Mouse (Mus musculus) midbrain, embryonic 14.5 days (tissue): ENCODE measurements around the gene Enox2. TPM values are rescaled to one million over a fixed set of nuclear protein-coding genes. Genes with fewer than 3 reads are reported as not detected.
"Not testable (repeated sequence)": the region's sequence is repeated elsewhere in the genome, so short reads cannot be mapped to it uniquely, and the experiment has no call there.

Experiments used
- ATAC-seq: fragments of 200-750 bp; cut with Nextera tagmentation; 2 replicates; pipeline ENCODE4 v1.8.0; 2017; ENCODE audit warnings: moderate number of reproducible peaks, moderate library complexity; ENCODE audit not compliant: low FRiP score, low TSS enrichment
- DNase-seq: peaks from one replicate; pipeline ENCODE4 v3.0.0-alpha.2; 2015
- H3K27ac ChIP-seq: fragments of 300-500 bp; sonication (generic); replicated peaks from 2 replicates; pipeline ENCODE4 v1.5.1; 2014; ENCODE audit warnings: mild to moderate bottlenecking, low read depth, low read length, moderate library complexity
- H3K27me3 ChIP-seq: fragments of 300-500 bp; sonication (generic); 2 replicates; pipeline ENCODE4 v1.6.1; 2014; ENCODE audit warnings: low read length, control low read depth, mixed read lengths; ENCODE audit not compliant: control insufficient read depth, insufficient read depth
- H3K36me3 ChIP-seq: fragments of 300-500 bp; sonication (generic); 2 replicates; pipeline ENCODE4 v1.6.1; 2014; ENCODE audit warnings: low read length, control low read depth; ENCODE audit not compliant: control insufficient read depth, insufficient read depth
- H3K4me1 ChIP-seq: fragments of 300-500 bp; sonication (generic); 2 replicates; pipeline ENCODE4 v1.6.1; 2014; ENCODE audit warnings: mild to moderate bottlenecking, antibody characterized with exemption, low read length, control low read depth; ENCODE audit not compliant: control insufficient read depth, insufficient read depth
- H3K4me2 ChIP-seq: fragments of 300-500 bp; sonication (generic); 2 replicates; pipeline ENCODE4 v1.6.1; 2014; ENCODE audit warnings: mild to moderate bottlenecking, low read length, moderate library complexity
- H3K4me3 ChIP-seq: fragments of 300-500 bp; sonication (generic); replicated peaks from 2 replicates; pipeline ENCODE4 v1.5.1; 2014; ENCODE audit warnings: low read depth, low read length
- H3K9ac ChIP-seq: fragments of 300-500 bp; sonication (generic); replicated peaks from 2 replicates; pipeline ENCODE4 v1.6.1; 2014; ENCODE audit warnings: mild to moderate bottlenecking, low read length, moderate library complexity
- H3K9me3 ChIP-seq: fragments of 300-500 bp; sonication (generic); 2 replicates; pipeline ENCODE4 v1.6.1; 2016; ENCODE audit warnings: low read length, control low read depth, mixed read lengths; ENCODE audit not compliant: control insufficient read depth
- WGBS: fragments of 180-500 bp; shearing (Covaris S2); extraction: QIAGEN DNeasy Blood & Tissue Kit; methylation state at CpG from one replicate; pipeline ENCODE4 v1.1.7; 2014; 5-methylcytosine and 5-hydroxymethylcytosine counted together
- polyA plus RNA-seq: library from polyadenylated mRNA; unstranded; fragments of >200 nt; fragmentation: Nextera tagmentation; extraction: Ambion mirVana; gene quantifications from 2 replicates; pipeline ENCODE4 v1.2.1, GENCODE M21; 2014

Enox2 gene
- polyA plus RNA-seq, 1 experiment from 2014 or later = 7.9 TPM

DNA sequence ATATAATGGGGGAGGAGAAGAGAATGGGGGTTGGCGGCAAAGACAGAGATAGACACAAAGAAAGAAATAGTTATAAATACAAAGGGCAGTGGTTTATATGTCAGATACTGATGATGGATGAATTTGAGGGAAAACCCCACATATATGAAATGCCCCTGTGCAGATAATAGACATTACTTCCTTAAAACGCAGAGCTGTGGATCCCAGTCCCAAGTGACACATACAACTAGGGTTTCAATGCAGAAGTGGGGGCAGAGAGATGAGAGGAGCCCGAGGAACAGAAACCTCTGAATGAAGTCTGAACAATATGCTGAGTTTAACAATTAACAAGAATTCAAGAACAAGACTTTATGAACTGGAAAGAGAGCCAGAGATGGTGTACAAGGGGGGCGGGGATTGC is 91.7 kb downstream of the Enox2 start:
- DNase-seq (no peak), ATAC-seq (no peak)
- WGBS = 59% methylated on average over 4 of the region's 4 CpGs
- no peaks in the 10 kb centered on the region for H3K4me1 ChIP-seq
- H3K27ac ChIP-seq = no peak overlapping the region
- no peak overlapping the region for H3K4me2 ChIP-seq
- H3K36me3 ChIP-seq = no peaks in the 10 kb centered on the region
- no peak overlapping the region for H3K4me3 ChIP-seq
- H3K27me3 ChIP-seq = no peaks in the 10 kb centered on the region
- no peak overlapping the region for H3K9ac ChIP-seq
- no peaks in the 10 kb centered on the region for H3K9me3 ChIP-seq

DNA sequence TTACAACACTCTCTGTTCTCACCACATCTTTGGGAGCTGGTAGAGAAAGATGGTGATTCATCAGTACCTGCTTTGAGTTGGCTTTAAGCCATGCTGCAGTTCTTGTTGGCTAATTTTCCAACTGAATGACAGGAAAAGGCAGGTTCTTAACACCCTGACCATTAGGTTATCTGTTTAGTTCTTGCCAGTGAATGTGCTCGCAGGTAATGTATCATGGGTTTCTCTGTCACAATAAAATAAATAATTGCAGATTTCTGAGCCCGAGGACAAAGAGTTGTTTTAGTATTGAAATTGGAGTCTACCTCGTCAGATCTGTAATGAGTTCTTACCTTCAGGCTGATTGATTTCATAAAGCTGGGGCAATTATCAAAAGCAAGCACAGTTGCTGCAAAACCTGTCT is 106.9 kb downstream of the Enox2 start:
- no peak overlapping the region for H3K27ac ChIP-seq
- no peak for DNase-seq
- no peaks in the 10 kb centered on the region for H3K4me1 ChIP-seq
- 82% methylated on average over 3 of the region's 3 CpGs for WGBS
- H3K27me3 ChIP-seq = no peaks in the 10 kb centered on the region
- H3K4me3 ChIP-seq = no peak overlapping the region
- H3K36me3 ChIP-seq = no peaks in the 10 kb centered on the region
- no peak overlapping the region for H3K4me2 ChIP-seq
- H3K9me3 ChIP-seq = no peaks in the 10 kb centered on the region
- ATAC-seq = no peak
- H3K9ac ChIP-seq = no peak overlapping the region

DNA sequence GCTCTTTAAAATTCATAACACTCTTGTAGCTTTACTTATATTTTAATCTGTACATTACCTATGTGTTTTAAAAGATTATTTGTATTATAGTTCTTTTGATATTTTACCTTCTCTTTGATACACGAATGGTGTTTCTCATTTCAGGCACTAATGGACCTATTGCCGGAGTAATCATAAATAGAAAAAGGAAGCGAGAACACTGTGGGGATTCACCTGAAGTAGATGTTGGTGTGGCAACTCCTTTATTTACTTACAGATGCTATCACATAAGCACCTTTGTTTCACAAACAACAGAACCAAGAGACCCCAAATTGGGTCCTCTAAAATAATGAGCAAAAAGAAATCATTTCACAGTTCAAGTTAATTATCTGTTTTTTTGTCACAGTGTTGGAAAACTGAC is 109.4 kb downstream of the Enox2 start:
- no peak overlapping the region for H3K4me2 ChIP-seq
- H3K9ac ChIP-seq = no peak overlapping the region
- no peaks in the 10 kb centered on the region for H3K27me3 ChIP-seq
- no peaks in the 10 kb centered on the region for H3K36me3 ChIP-seq
- H3K4me1 ChIP-seq = no peaks in the 10 kb centered on the region
- no peak for DNase-seq
- no peak for ATAC-seq
- no peak overlapping the region for H3K4me3 ChIP-seq
- no peaks in the 10 kb centered on the region for H3K9me3 ChIP-seq
- WGBS = 87% methylated on average over 3 of the region's 3 CpGs
- H3K27ac ChIP-seq = no peak overlapping the region

DNA sequence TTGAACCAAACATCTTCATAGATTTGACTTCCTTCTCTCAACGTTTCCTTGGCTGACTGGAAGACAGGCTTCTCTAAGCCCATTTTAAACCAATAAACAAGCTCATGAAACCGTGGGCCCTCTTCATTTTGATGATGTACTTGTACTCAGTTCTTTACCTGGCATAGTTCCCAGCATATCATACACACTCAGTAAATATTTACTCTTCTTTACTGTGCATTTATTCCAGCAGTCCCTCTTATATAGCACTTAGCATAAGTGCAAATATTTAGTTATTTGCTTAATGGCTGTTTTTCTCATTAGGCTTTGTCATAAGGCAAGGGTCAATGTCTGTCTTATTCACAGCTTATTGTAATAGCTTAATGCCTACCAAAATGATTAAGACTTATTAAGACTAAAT is 133.8 kb downstream of the Enox2 start:
- Histone ChIP-seq H3K4me3 (no peak overlapping the region), H3K9ac (no peak overlapping the region), H3K36me3 (no peaks in the 10 kb centered on the region), H3K9me3 (no peaks in the 10 kb centered on the region), H3K27ac (no peak overlapping the region), H3K27me3 (no peaks in the 10 kb centered on the region), H3K4me1 (no peaks in the 10 kb centered on the region), H3K4me2 (no peak overlapping the region)
- ATAC-seq (no peak), DNase-seq (no peak)
- 72% methylated on average over 2 of the region's 2 CpGs for WGBS

DNA sequence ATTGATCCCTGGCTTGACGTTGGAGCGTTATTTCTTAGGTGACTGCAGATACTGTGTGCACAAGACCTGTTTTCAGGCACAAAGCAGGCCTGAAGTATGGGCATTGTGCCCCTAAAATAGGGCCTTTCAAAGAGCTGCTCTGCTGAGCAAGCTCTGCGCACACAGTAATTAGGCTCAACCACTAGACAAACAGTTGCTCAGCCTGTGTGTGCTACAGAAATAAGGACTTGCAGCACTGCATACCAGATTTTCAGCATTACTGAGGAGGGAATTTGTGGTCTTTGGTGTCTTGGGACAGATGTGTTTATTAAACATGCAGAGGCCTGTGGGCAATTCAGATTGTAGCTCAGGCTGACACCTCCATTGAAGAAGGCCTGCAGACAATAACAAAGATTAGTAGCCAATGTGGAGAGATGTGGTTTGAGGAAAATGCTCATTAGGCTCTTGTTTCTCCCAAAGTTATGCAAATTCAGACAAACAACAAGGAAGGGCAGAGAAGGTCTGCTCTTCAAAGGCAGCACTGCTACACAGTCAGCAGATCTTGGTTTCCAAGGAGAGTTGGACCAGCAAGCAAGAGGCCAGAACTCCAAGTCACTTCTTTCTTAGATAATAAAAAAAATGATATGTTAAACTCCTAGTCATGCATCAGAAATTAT is 163.2 kb downstream of the Enox2 start:
- Histone ChIP-seq H3K27me3 (no peaks in the 10 kb centered on the region), H3K4me1 (no peaks in the 10 kb centered on the region), H3K4me2 (no peak overlapping the region), H3K27ac (no peak overlapping the region), H3K36me3 (no peaks in the 10 kb centered on the region), H3K4me3 (no peak overlapping the region), H3K9ac (no peak overlapping the region), H3K9me3 (no peaks in the 10 kb centered on the region)
- ATAC-seq = peak; percentile 50; the same call in 1 of the 2 replicates
- 31% methylated on average over 3 of the region's 3 CpGs for WGBS
- peak; percentile 30 for DNase-seq

DNA sequence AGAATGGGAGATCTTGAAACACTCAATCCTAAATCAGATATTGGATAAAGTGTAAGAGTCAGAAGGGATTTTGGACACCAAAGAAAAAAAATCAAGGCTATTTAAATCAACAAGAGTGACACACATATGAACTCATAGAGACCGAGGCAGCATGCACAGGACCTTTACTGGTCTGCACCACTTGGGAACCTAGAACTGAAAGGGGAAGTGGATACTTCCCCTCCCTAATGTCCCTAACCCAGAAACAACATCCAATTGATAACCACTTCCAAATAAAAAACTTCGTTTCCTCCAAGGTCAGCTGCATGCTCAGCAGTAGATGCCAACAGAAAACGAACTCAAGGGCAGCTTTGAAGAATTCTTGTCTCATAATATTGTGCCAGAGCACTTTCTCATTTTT is 171.6 kb downstream of the Enox2 start:
- DNase-seq = no peak
- Histone ChIP-seq H3K36me3 (no peaks in the 10 kb centered on the region), H3K9me3 (no peaks in the 10 kb centered on the region), H3K4me2 (no peak overlapping the region), H3K4me3 (no peak overlapping the region), H3K9ac (no peak overlapping the region), H3K27me3 (no peaks in the 10 kb centered on the region), H3K4me1 (no peaks in the 10 kb centered on the region), H3K27ac (no peak overlapping the region)
- 77% methylated on average over 3 of the region's 3 CpGs for WGBS
- ATAC-seq = no peak

DNA sequence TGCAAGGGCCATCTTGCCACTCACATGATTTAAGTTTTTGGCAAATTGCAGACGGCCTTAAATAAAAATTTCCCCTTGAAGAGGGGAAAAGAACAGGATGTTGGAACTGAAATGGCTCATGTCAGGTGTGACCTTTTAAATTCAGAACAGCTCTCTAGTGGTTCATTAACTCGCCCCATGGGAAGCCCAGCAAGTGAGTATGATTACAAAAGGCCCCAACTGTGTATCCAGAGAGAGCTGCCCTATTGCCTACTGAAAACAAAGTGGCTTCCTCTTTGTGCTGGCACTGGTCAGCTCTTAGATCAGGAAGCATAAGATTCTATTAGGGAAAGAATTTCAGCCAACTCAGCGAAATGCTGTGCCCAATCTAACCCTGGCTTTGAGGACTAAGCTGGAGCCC is 175.6 kb downstream of the Enox2 start:
- Histone ChIP-seq H3K27ac (no peak overlapping the region), H3K4me1 (no peaks in the 10 kb centered on the region), H3K4me3 (no peak overlapping the region), H3K9me3 (no peaks in the 10 kb centered on the region), H3K4me2 (no peak overlapping the region), H3K9ac (no peak overlapping the region), H3K27me3 (no peaks in the 10 kb centered on the region), H3K36me3 (no peaks in the 10 kb centered on the region)
- DNase-seq = no peak
- whole genome bisulfite sequencing = 21% methylated on average over 3 of the region's 3 CpGs
- ATAC-seq = no peak

DNA sequence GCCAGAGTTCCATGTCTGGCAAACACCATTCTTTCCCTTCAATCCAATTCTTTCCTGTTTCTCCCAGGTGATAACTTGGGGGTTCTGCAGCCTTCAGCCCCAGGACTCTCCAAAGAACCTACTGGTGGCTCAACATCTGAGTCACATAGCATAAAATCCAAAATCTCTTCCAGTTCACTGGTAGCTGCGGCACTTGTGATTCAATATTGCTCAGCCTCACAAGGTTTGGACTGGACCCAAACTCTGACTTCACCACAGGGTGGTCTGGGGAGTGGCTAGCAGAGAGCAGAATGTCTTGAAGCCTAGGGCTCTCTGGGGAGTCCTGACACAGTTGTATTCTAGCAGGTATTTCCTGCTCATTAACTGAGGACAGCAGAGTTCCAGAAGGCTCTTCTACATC is 187.5 kb downstream of the Enox2 start:
- H3K9ac ChIP-seq, ATAC-seq, H3K4me2 ChIP-seq, H3K27ac ChIP-seq, H3K9me3 ChIP-seq, DNase-seq, H3K4me3 ChIP-seq, H3K4me1 ChIP-seq, H3K27me3 ChIP-seq, H3K36me3 ChIP-seq: not testable (repeated sequence)
- WGBS = 94% methylated on average over 1 of the region's 1 CpGs

DNA sequence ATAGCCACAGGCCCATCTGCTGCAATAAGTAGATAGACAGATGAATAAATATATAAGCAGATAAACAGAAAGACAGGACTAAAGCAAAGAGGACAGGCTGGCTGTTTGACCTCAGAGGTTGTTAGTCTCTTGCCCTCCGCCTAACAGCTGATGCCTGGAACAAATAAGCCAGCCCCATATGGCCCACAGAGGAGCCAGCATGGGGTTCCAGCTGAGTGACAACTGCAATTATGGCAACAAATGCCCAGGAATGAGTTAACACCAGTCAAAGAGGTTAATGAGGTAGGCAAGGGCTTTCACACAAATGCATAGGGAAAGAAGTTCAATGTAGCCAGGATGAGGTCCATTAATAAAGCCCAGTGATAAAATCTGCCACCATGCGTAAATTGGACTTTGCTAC is 191.8 kb downstream of the Enox2 start:
- Histone ChIP-seq H3K27me3 (no peaks in the 10 kb centered on the region), H3K9ac (no peak overlapping the region), H3K4me3 (no peak overlapping the region), H3K9me3 (no peaks in the 10 kb centered on the region), H3K27ac (no peak overlapping the region), H3K4me2 (no peak overlapping the region), H3K4me1 (no peaks in the 10 kb centered on the region), H3K36me3 (no peaks in the 10 kb centered on the region)
- DNase-seq (peak; percentile 2), ATAC-seq (no peak)
- 56% methylated on average over 2 of the region's 2 CpGs for WGBS
